Comparison of ENCODE assay signal across 28 mouse cellular contexts in genomic region chr10:75996315-75996714, GRCm38 (mm10). TPM values are rescaled to one million over a fixed set of nuclear protein-coding genes. Genes with fewer than 3 reads are reported as not detected.
"Had no signal": no experiment of that assay in that cellular context is flagged by ENCODE, and none has a peak within 500 bp of the region (broad histone marks: within the 10 kb centered on the region; RNA-seq: fewer than 3 reads in every experiment).

No protein-coding gene starts in this region.

- H3K4me3 ChIP-seq: gastrocnemius, adult 2 months; heart, embryonic 10.5 days; heart, embryonic 12.5 days; hindbrain, embryonic 10.5 days; hindbrain, embryonic 12.5 days; intestine, embryonic 15.5 days; layer of hippocampus, adult 2 months; left cerebral cortex, adult 2 months; limb, embryonic 10.5 days; limb, embryonic 12.5 days; liver, embryonic 13.5 days; liver, embryonic 15.5 days had no signal

- H3K4me1 ChIP-seq: intestine, embryonic 15.5 days; limb, embryonic 12.5 days; liver, embryonic 13.5 days; liver, embryonic 15.5 days had no signal

- H3K27ac ChIP-seq: gastrocnemius, adult 2 months; heart, embryonic 10.5 days; hindbrain, embryonic 10.5 days; hindbrain, embryonic 12.5 days; hindbrain, embryonic 14.5 days; intestine, embryonic 15.5 days; layer of hippocampus, adult 2 months; left cerebral cortex, adult 2 months; limb, embryonic 10.5 days; limb, embryonic 12.5 days; liver, embryonic 13.5 days; liver, embryonic 15.5 days had no signal

- H3K4me2 ChIP-seq: heart, embryonic 12.5 days; hindbrain, embryonic 12.5 days; hindbrain, embryonic 14.5 days; intestine, embryonic 15.5 days; limb, embryonic 12.5 days; liver, embryonic 11.5 days; liver, embryonic 13.5 days; liver, embryonic 15.5 days had no signal

- H3K9ac ChIP-seq: heart, embryonic 12.5 days; hindbrain, embryonic 12.5 days; hindbrain, embryonic 14.5 days; intestine, embryonic 15.5 days; limb, embryonic 12.5 days; liver, embryonic 13.5 days; liver, embryonic 15.5 days had no signal

- H3K9me3 ChIP-seq: heart, embryonic 10.5 days; heart, embryonic 12.5 days; hindbrain, embryonic 10.5 days; hindbrain, embryonic 12.5 days; intestine, embryonic 15.5 days; limb, embryonic 10.5 days; limb, embryonic 12.5 days; liver, embryonic 13.5 days; liver, embryonic 15.5 days had no signal

- DNase-seq: gastrocnemius, adult 2 months; gastrocnemius, postnatal 10 days; gastrocnemius, postnatal 25 days; heart, postnatal 10 days; heart, postnatal 4 days; kidney, adult 18-20 months; kidney, adult 9 months; kidney, postnatal 10 days; kidney, postnatal 25 days; liver; liver, embryonic 13.5 days had no signal

- ATAC-seq: hindbrain, embryonic 16.5 days; inflammation-experienced regulatory T-cells, adult 6 months; intestine, embryonic 15.5 days; intestine, postnatal 0 days had no signal

- H3K36me3 ChIP-seq: heart, embryonic 10.5 days; heart, embryonic 12.5 days; hindbrain, embryonic 10.5 days; hindbrain, embryonic 12.5 days; intestine, embryonic 15.5 days; limb, embryonic 10.5 days; limb, embryonic 12.5 days; liver, embryonic 13.5 days; liver, embryonic 15.5 days had no signal

- H3K27me3 ChIP-seq: heart, embryonic 12.5 days; hindbrain, embryonic 12.5 days; intestine, embryonic 15.5 days; limb, embryonic 12.5 days; liver, embryonic 13.5 days; liver, embryonic 15.5 days had no signal

RNA-seq across cellular contexts. Expression of gene Gm5134, which starts 42.0 kb away (rescaled TPM):
- polyA plus RNA-seq: heart, embryonic 10.5 days; heart, embryonic 12.5 days; heart, embryonic 14.5 days; hindbrain, embryonic 10.5 days; hindbrain, embryonic 12.5 days; hindbrain, embryonic 14.5 days; hindbrain, embryonic 16.5 days; intestine, embryonic 15.5 days; intestine, postnatal 0 days; limb, embryonic 10.5 days; limb, embryonic 12.5 days had no signal

RNA-seq across cellular contexts. Expression of gene Vpreb3, which starts 53.5 kb away (rescaled TPM):
- polyA plus RNA-seq: frontal cortex, adult 2 months; intestine, postnatal 0 days had no signal

RNA-seq across cellular contexts. Expression of gene Gm867, which starts 55.8 kb away (rescaled TPM):
- polyA plus RNA-seq: inflammation-experienced regulatory T-cells, adult 6 months; intestine, postnatal 0 days had no signal
